Mouse (Mus musculus) MEL (cell line): Measurements from ENCODE around the gene Cox6b2. TPM values are rescaled to one million over a fixed set of nuclear protein-coding genes. Genes with fewer than 3 reads are reported as not detected.

Source experiments
- DNase-seq: peaks from one replicate; pipeline ENCODE4 v3.0.0; 2011; ENCODE audit warnings: low read depth, low spot score
- H3K27ac ChIP-seq: 2 replicates; pipeline ENCODE4 v1.5.1; 2012; ENCODE audit warnings: low read depth, mild to moderate bottlenecking, control low read depth, low read length, moderate library complexity; ENCODE audit not compliant: control insufficient read depth
- H3K27me3 ChIP-seq, 2 experiments: fragments of 150-350 bp in 1 of 2; sonication (generic) in 1 of 2; 2 replicates each; pipeline ENCODE4 v1.6.1; 2012; ENCODE audit warnings: low read length in 2 of 2, mild to moderate bottlenecking in 2 of 2, improper control_type of control experiment in 1 of 2, moderate library complexity in 1 of 2; ENCODE audit not compliant: insufficient read depth in 2 of 2, control insufficient read depth in 1 of 2
- H3K36me3 ChIP-seq, 2 experiments: 2 replicates each; pipeline ENCODE4 v1.6.1; 2012 to 2014; ENCODE audit warnings: low read length in 2 of 2, improper control_type of control experiment in 1 of 2, inconsistent platforms in 1 of 2, mild to moderate bottlenecking in 1 of 2; ENCODE audit not compliant: insufficient read depth in 2 of 2, control insufficient read depth in 1 of 2
- H3K4me1 ChIP-seq, 2 experiments: fragments of 150-350 bp in 1 of 2; sonication (generic) in 1 of 2; 2 replicates each; pipeline ENCODE4 v1.6.1; 2012; ENCODE audit warnings: low read length in 2 of 2, improper control_type of control experiment in 1 of 2, mild to moderate bottlenecking in 1 of 2; ENCODE audit not compliant: insufficient read depth in 2 of 2, control insufficient read depth in 1 of 2
- H3K4me3 ChIP-seq, 2 experiments: fragments of 150-350 bp in 1 of 2; sonication (generic) in 1 of 2; 2 replicates each; pipeline ENCODE4 v1.5.1; 2012; ENCODE audit warnings: low read depth in 2 of 2, low read length in 2 of 2, mild to moderate bottlenecking in 2 of 2, moderate library complexity in 2 of 2, control low read depth in 1 of 2, improper control_type of control experiment in 1 of 2; ENCODE audit not compliant: control insufficient read depth in 1 of 2, insufficient read depth in 1 of 2
- H3K79me2 ChIP-seq: 2 replicates; pipeline ENCODE4 v1.6.1; 2012; ENCODE audit warnings: mild to moderate bottlenecking, low read length, moderate library complexity; ENCODE audit not compliant: control insufficient read depth, poor library complexity, insufficient read depth
- H3K9ac ChIP-seq: 2 replicates; pipeline ENCODE4 v1.6.1; 2012; ENCODE audit warnings: low read depth, mild to moderate bottlenecking, control low read depth, low read length, moderate library complexity; ENCODE audit not compliant: control insufficient read depth, poor library complexity, severe bottlenecking
- H3K9me3 ChIP-seq: fragments of 150-350 bp; sonication (generic); replicated peaks from 2 replicates; pipeline ENCODE4 v1.6.1; 2012; ENCODE audit warnings: mild to moderate bottlenecking, low read length, improper control_type of control experiment, moderate library complexity; ENCODE audit not compliant: insufficient read depth
- E2F4 ChIP-seq: IDR thresholded peaks from 2 replicates; pipeline ENCODE4 v1.6.1; 2011; ENCODE audit warnings: low read depth, low read length, improper control_type of control experiment, borderline replicate concordance
- ELF1 ChIP-seq: IDR thresholded peaks from 2 replicates; pipeline ENCODE4 v1.6.1; 2014; ENCODE audit warnings: low read depth, mild to moderate bottlenecking, inconsistent platforms, low read length, improper control_type of control experiment, moderate library complexity
- EP300 ChIP-seq, 2 experiments: IDR thresholded peaks; 2 replicates each; pipeline ENCODE4 v1.6.1; 2011; ENCODE audit warnings: improper control_type of control experiment in 2 of 2, low read length in 2 of 2, low read depth in 1 of 2, mild to moderate bottlenecking in 1 of 2
- ETS1 ChIP-seq: IDR thresholded peaks from 2 replicates; pipeline ENCODE4 v1.6.1; 2012; ENCODE audit warnings: low read depth, mild to moderate bottlenecking, inconsistent platforms, low read length, improper control_type of control experiment, moderate library complexity
- GABPA ChIP-seq: IDR thresholded peaks from 2 replicates; pipeline ENCODE4 v1.6.1; 2012; ENCODE audit warnings: low read depth, mild to moderate bottlenecking, inconsistent platforms, low read length, improper control_type of control experiment, moderate library complexity
- KAT2A ChIP-seq: conservative IDR thresholded peaks from 2 replicates; pipeline ENCODE4 v1.6.1; 2012; ENCODE audit warnings: low read depth, low read length, improper control_type of control experiment, inconsistent platforms
- MAX ChIP-seq: IDR thresholded peaks from 2 replicates; pipeline ENCODE4 v1.6.1; 2011; ENCODE audit warnings: low read length, improper control_type of control experiment
- MAZ ChIP-seq: IDR thresholded peaks from 2 replicates; pipeline ENCODE4 v1.6.1; 2012; ENCODE audit warnings: low read depth, mild to moderate bottlenecking, inconsistent platforms, low read length, improper control_type of control experiment
- MEF2A ChIP-seq: IDR thresholded peaks from 2 replicates; pipeline ENCODE4 v1.6.1; 2014; ENCODE audit warnings: low read depth, mild to moderate bottlenecking, inconsistent platforms, low read length, improper control_type of control experiment; ENCODE audit not compliant: poor library complexity, insufficient replicate concordance, severe bottlenecking; ENCODE audit errors: extremely low read depth
- MYB ChIP-seq: IDR thresholded peaks from 2 replicates; pipeline ENCODE4 v1.6.1; 2011; ENCODE audit warnings: mild to moderate bottlenecking, low read depth, low read length, improper control_type of control experiment
- NELFE ChIP-seq: IDR thresholded peaks from 2 replicates; pipeline ENCODE4 v1.6.1; 2011; ENCODE audit warnings: low read depth, low read length, improper control_type of control experiment
- NRF1 ChIP-seq: IDR thresholded peaks from 2 replicates; pipeline ENCODE4 v1.6.1; 2014; ENCODE audit warnings: low read depth, mild to moderate bottlenecking, inconsistent platforms, low read length, improper control_type of control experiment, moderate library complexity; ENCODE audit not compliant: poor library complexity, insufficient read depth, severe bottlenecking
- POLR2AphosphoS2 ChIP-seq: IDR thresholded peaks from 2 replicates; pipeline ENCODE4 v1.6.1; 2011; ENCODE audit warnings: low read length, improper control_type of control experiment
- POLR2AphosphoS5 ChIP-seq: IDR thresholded peaks from 2 replicates; pipeline ENCODE4 v1.6.1; 2012; ENCODE audit warnings: low read depth, borderline replicate concordance, mild to moderate bottlenecking, inconsistent platforms, low read length, moderate library complexity, mixed read lengths
- SMC3 ChIP-seq: IDR thresholded peaks from 2 replicates; pipeline ENCODE4 v1.6.1; 2011; ENCODE audit warnings: low read depth, low read length, improper control_type of control experiment
- TBP ChIP-seq: IDR thresholded peaks from 2 replicates; pipeline ENCODE4 v1.8.0; 2011; ENCODE audit warnings: low read depth, low read length, improper control_type of control experiment
- TCF12 ChIP-seq: IDR thresholded peaks from 2 replicates; pipeline ENCODE4 v1.6.1; 2014; ENCODE audit warnings: low read depth, mild to moderate bottlenecking, inconsistent platforms, low read length, improper control_type of control experiment, moderate library complexity
- USF1 ChIP-seq: IDR thresholded peaks from 2 replicates; pipeline ENCODE4 v1.6.1; 2014; ENCODE audit warnings: low read depth, mild to moderate bottlenecking, inconsistent platforms, low read length, improper control_type of control experiment, moderate library complexity
- ZC3H11A ChIP-seq: IDR thresholded peaks from 2 replicates; pipeline ENCODE4 v1.6.1; 2012; ENCODE audit warnings: low read depth, mild to moderate bottlenecking, inconsistent platforms, low read length, improper control_type of control experiment
- ZKSCAN1 ChIP-seq: IDR thresholded peaks from 2 replicates; pipeline ENCODE4 v1.6.1; 2012; ENCODE audit warnings: low read depth, mild to moderate bottlenecking, inconsistent platforms, low read length, improper control_type of control experiment, moderate library complexity
- ZMIZ1 ChIP-seq: IDR thresholded peaks from 2 replicates; pipeline ENCODE4 v1.6.1; 2012; ENCODE audit warnings: low read depth, mild to moderate bottlenecking, inconsistent platforms, low read length, improper control_type of control experiment, moderate library complexity
- ZNF384 ChIP-seq: IDR thresholded peaks from 2 replicates; pipeline ENCODE4 v1.6.1; 2012; ENCODE audit warnings: low read depth, mild to moderate bottlenecking, inconsistent platforms, low read length, improper control_type of control experiment
- polyA plus RNA-seq, 2 experiments: library from polyadenylated mRNA; stranded (reverse) in 1 of 2; unstranded in 1 of 2; fragments of >175 nt in 1 of 2; fragments of >200 nt in 1 of 2; gene quantifications; 2 replicates each; pipeline versions ENCODE4 v1.2.1 to v1.2.4; 2012; ENCODE audit warnings: low replicate concordance in 2 of 2, low read depth in 1 of 2; ENCODE audit not compliant: insufficient read length in 2 of 2, insufficient read depth in 1 of 2, missing spikeins in 1 of 2
- total RNA-seq: library from RNA; depleted of rRNA; stranded (reverse); fragments of 300-350 nt; gene quantifications from 2 replicates; pipeline ENCODE4 v1.2.3, GENCODE M21; 2012

Gene Cox6b2
- total and polyA plus RNA-seq, 3 experiments = 8.7 to 36.3 TPM; not detected in 1

DNA sequence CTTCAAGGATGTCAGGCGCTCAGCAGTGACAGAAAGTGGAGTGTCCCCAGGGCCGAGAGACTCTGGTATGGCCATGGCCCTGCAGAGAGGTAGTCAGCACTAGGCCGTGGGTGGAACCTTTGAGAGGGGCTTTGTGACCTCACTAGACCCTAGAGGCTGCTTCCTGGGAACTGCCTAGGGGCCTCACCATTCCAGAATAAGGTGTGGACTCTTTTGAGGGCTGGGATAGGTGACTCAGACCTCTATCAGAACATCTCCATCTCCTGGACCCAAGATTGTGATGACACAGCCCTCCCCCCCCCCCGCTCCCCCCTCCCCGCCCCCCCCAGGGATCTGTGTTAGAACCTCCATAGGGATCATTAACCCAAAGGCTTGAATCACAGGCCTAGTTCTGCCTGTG, 18.3 kb upstream of the Cox6b2 start, which contains the start of gene Fam71e2:
TSS of gene Fam71e2 (minus strand) at position 101 of the 400 bp plus-strand sequence.
- Histone ChIP-seq H3K9me3 (no peaks in the 10 kb centered on the region), H3K4me1 (no peaks in the 10 kb centered on the region), H3K36me3 (no peaks in the 10 kb centered on the region), H3K4me3 (no peak within 1 kb of the TSS), H3K79me2 (no peaks in the 10 kb centered on the region)
- no peak for DNase-seq
- no peak for TF ChIP-seq USF1
- TF ChIP-seq POLR2AphosphoS2 = no peak
- no peak for TF ChIP-seq ZMIZ1
- TF ChIP-seq POLR2AphosphoS5 = no peak
- TF ChIP-seq MAX = no peak
- no peak for TF ChIP-seq ZKSCAN1
- no peak for TF ChIP-seq ZNF384
- TF ChIP-seq E2F4 = no peak
- no peak for TF ChIP-seq ETS1
- TF ChIP-seq TBP = no peak
- TF ChIP-seq, all 39 proteins: peak for 0
- Histone ChIP-seq H3K27ac (no peak within 1 kb of the TSS), H3K27me3 (peaks cover 2 to 10% of the 10 kb centered on the region in 2 experiments; a peak in 3 of 4 replicates), H3K9ac (no peak within 1 kb of the TSS)

DNA sequence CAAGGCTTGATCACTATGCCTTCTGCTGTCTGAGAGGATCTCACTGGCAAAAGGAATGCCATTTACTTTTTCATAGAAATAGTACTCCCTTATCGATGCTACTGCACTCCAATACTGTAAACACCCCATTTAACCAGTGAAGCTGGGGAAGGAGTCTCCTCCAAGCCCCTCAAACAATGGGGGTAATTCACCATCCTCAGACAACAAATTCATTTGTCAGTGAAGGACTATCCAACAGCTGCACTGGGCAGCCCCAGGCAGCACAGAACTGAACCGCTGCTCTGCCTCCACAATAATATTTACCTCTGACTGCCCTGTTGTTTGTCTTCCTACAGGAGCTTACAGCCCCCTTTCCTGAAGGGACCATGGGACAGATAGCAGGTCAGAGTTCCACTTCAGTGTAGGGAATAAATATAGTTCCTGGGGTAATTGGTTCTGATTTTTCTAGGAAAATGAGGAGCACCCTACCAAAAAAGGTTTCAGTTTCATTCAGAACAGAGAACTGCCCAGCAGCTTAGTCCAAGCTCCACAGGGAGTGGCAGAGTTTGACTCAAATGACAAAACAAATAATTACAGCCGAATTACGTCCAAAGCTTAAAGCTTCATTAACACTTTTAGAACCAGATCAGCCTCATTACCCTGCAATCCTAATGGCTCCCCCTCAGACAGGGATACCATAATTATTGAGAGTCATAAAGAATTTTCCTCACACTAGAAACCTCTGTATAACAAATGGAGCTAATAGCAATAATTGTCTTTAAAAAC, 12.2 kb upstream of the Cox6b2 start:
- Histone ChIP-seq H3K4me1 (no peaks in the 10 kb centered on the region), H3K79me2 (no peaks in the 10 kb centered on the region)
- no peak for DNase-seq
- TF ChIP-seq ZNF384 = no peak
- no peak for TF ChIP-seq GABPA
- no peak for TF ChIP-seq MEF2A
- no peak for TF ChIP-seq NRF1
- no peak for TF ChIP-seq NELFE
- no peak for TF ChIP-seq TCF12
- no peak for TF ChIP-seq USF1
- no peak for TF ChIP-seq MAZ
- no peak for TF ChIP-seq E2F4
- TF ChIP-seq MYB = no peak
- TF ChIP-seq EP300 (IDR thresholded peaks at IDR 0.05; ENCODE audit: low read depth in 1 of 2, low read length in 2 of 2) = no peak
- TF ChIP-seq KAT2A = no peak
- TF ChIP-seq SMC3 = no peak
- no peak for TF ChIP-seq ZC3H11A
- no peak for TF ChIP-seq POLR2AphosphoS2
- no peak for TF ChIP-seq TBP
- no peak for TF ChIP-seq ELF1
- TF ChIP-seq MAX = no peak
- TF ChIP-seq, all 39 proteins: peak for 0
- H3K27me3 ChIP-seq = peaks cover 3 to 6% of the 10 kb centered on the region in 2 experiments
- no peak overlapping the region for H3K27ac ChIP-seq
- H3K36me3 ChIP-seq = no peaks in the 10 kb centered on the region
- no peak overlapping the region for H3K9ac ChIP-seq
- H3K4me3 ChIP-seq = no peak overlapping the region
- H3K9me3 ChIP-seq = no peaks in the 10 kb centered on the region
